Mouse (Mus musculus): Measurements from ENCODE around the gene Tpra1. TPM values are rescaled to one million over a fixed set of nuclear protein-coding genes. Genes with fewer than 3 reads are reported as not detected.

The Tpra1 gene
- polyA plus RNA-seq, 1 experiment from 2014 or later: 62.2 TPM

DNA sequence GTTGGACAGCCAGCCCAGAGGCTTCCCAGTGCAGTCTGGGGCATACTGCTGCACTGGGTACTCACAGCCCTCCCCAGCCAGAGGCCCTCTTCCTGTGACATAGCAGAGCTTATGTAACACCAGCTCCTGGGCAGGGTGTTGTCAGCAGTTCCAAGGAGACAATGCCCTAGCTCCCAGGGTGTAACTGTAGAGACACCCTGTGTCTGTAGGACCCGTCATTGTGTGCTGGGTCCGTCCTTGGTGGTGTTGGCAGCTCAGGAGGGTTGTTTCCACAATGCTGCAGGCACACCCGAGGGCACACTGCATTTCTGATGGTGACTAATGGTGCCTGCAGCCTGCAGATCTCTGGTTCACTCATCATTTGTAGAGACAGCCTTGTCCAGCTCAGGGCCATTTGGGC is 24.8 kb downstream of the Tpra1 start:
- no peak overlapping the region for H3K27ac ChIP-seq
- peaks cover 25% of the 10 kb centered on the region for H3K4me1 ChIP-seq (replicated peaks; ENCODE audit: insufficient read depth, low read length)
- H3K27me3 ChIP-seq (ENCODE audit: insufficient read depth, low read length): no peaks in the 10 kb centered on the region
- TF ChIP-seq CTCF (IDR thresholded peaks at IDR 0.05; ENCODE audit: low read depth): no peak
- no peaks in the 10 kb centered on the region for H3K9me3 ChIP-seq (replicated peaks; ENCODE audit: low read length)
- no peaks in the 10 kb centered on the region for H3K36me3 ChIP-seq (ENCODE audit: insufficient read depth, low read length)
- H3K9ac ChIP-seq (ENCODE audit: low read depth, low read length): no peak overlapping the region
- ATAC-seq (replicated peaks; ENCODE audit: low FRiP score, low read depth): no peak
- no peak overlapping the region for H3K4me2 ChIP-seq (ENCODE audit: low read length)
- WGBS: 46% methylated on average over 3 of the region's 3 CpGs
- H3K4me3 ChIP-seq (replicated peaks; ENCODE audit: low read depth, low read length): no peak overlapping the region
- no peak for DNase-seq (ENCODE audit: low spot score)

DNA sequence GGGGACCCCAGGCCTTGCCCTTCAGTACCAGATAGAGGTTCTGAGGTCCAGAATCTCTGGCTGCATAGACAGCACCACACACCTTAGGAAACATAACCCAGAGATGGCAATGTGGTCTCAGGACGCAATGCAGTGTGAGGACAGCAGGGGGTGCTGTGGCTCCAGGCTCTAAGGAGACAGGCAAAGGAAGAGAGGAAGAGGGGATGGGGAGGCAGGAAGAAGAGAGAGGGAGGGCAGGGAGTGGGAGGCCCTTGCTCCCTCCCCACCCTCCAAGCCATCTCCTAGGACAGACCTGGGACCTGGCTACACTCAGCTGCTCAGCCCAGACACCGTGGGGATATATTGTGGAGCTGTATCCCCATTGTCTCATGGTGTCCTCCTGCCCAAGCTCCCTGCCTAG is 25.5 kb downstream of the Tpra1 start:
- DNase-seq (ENCODE audit: low spot score): peak; percentile 78
- Histone ChIP-seq H3K4me3 (replicated peaks; ENCODE audit: low read depth, low read length) (no peak overlapping the region), H3K9ac (ENCODE audit: low read depth, low read length) (no peak overlapping the region), H3K9me3 (replicated peaks; ENCODE audit: low read length) (no peaks in the 10 kb centered on the region), H3K27me3 (ENCODE audit: insufficient read depth, low read length) (no peaks in the 10 kb centered on the region), H3K36me3 (ENCODE audit: insufficient read depth, low read length) (no peaks in the 10 kb centered on the region), H3K27ac (no peak overlapping the region), H3K4me1 (replicated peaks; ENCODE audit: insufficient read depth, low read length) (peaks cover 25% of the 10 kb centered on the region), H3K4me2 (ENCODE audit: low read length) (no peak overlapping the region)
- peak; percentile 97 for TF ChIP-seq CTCF (IDR thresholded peaks at IDR 0.05; ENCODE audit: low read depth)
- peak; percentile 21 for ATAC-seq (replicated peaks; ENCODE audit: low FRiP score, low read depth)
- WGBS: 13% methylated on average over 2 of the region's 2 CpGs

DNA sequence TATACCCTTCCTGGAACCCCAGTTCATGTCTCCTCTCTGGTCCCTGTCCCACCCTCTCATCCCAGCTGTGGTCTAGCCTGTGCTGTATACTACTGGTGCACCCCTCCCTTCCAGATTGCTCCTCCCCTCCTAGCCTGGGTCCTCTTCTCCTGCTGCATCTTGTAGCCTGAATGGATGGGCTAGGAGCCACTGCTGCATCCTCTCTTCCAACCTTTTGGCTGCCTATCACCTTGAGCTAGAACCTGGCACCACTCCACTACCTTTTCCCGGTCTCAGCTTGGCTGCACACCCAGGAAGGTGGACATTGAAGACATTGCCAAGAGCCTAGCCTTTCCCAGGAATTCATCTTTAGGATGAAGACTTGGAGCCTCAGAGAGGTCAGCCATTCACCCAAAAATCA is 26.0 kb downstream of the Tpra1 start:
- no peaks in the 10 kb centered on the region for H3K36me3 ChIP-seq (ENCODE audit: insufficient read depth, low read length)
- H3K4me1 ChIP-seq (replicated peaks; ENCODE audit: insufficient read depth, low read length): peaks cover 25% of the 10 kb centered on the region
- TF ChIP-seq CTCF (IDR thresholded peaks at IDR 0.05; ENCODE audit: low read depth): no peak
- H3K4me3 ChIP-seq (replicated peaks; ENCODE audit: low read depth, low read length): no peak overlapping the region
- no peaks in the 10 kb centered on the region for H3K27me3 ChIP-seq (ENCODE audit: insufficient read depth, low read length)
- no peaks in the 10 kb centered on the region for H3K9me3 ChIP-seq (replicated peaks; ENCODE audit: low read length)
- WGBS: 82% methylated on average over 1 of the region's 1 CpGs
- no peak overlapping the region for H3K4me2 ChIP-seq (ENCODE audit: low read length)
- no peak overlapping the region for H3K9ac ChIP-seq (ENCODE audit: low read depth, low read length)
- DNase-seq (ENCODE audit: low spot score) (no peak), ATAC-seq (replicated peaks; ENCODE audit: low FRiP score, low read depth) (no peak)
- no peak overlapping the region for H3K27ac ChIP-seq

DNA sequence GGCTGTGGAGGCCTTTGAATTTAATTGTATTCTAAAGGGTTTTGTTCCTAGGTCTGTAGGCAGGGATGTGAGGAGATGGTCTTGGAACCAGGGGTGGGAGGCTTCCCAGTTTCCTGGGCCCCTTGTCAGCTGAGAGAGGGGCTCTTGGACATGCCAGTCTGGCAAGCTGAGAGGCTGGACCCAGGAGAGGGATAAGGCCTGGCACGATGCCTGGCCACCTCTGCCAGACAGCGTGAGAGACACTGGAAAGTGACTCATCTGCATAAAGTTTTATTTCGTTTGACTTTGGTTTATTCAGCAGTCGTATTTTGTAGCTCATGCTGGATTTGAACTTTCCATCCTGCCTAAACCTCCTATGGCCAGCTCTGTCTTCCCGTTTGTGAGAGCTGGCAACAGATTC is 26.5 kb downstream of the Tpra1 start:
- ATAC-seq (replicated peaks; ENCODE audit: low FRiP score, low read depth) (no peak), DNase-seq (ENCODE audit: low spot score) (no peak)
- Histone ChIP-seq H3K36me3 (ENCODE audit: insufficient read depth, low read length) (no peaks in the 10 kb centered on the region), H3K9me3 (replicated peaks; ENCODE audit: low read length) (no peaks in the 10 kb centered on the region), H3K27ac (no peak overlapping the region), H3K27me3 (ENCODE audit: insufficient read depth, low read length) (no peaks in the 10 kb centered on the region), H3K4me1 (replicated peaks; ENCODE audit: insufficient read depth, low read length) (peaks cover 25% of the 10 kb centered on the region), H3K4me3 (replicated peaks; ENCODE audit: low read depth, low read length) (no peak overlapping the region), H3K4me2 (ENCODE audit: low read length) (no peak overlapping the region), H3K9ac (ENCODE audit: low read depth, low read length) (no peak overlapping the region)
- TF ChIP-seq CTCF (IDR thresholded peaks at IDR 0.05; ENCODE audit: low read depth): no peak
- WGBS: 76% methylated on average over 5 of the region's 5 CpGs

DNA sequence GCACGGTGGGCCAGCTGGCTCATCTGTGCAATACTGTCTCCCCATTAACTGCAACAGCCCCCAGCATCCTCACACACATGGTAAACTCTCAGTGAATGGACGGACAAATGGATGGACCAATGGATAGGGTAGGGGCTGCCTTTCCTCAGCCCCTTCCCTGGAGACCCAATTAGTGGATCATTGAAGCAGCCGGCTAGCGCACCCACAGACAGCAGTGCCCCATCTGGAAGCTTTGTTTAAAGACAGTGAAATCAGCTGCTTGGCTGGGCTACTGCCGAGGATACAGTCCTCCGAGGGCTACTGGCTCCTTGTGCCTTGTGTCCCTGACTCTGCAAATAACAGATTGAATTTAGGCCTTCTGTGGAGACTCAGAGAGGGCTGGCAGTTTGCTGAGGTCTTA is 27.4 kb downstream of the Tpra1 start:
- 73% methylated on average over 6 of the region's 6 CpGs for WGBS
- no peaks in the 10 kb centered on the region for H3K27me3 ChIP-seq (ENCODE audit: insufficient read depth, low read length)
- peaks cover 22% of the 10 kb centered on the region for H3K4me1 ChIP-seq (replicated peaks; ENCODE audit: insufficient read depth, low read length)
- TF ChIP-seq CTCF (IDR thresholded peaks at IDR 0.05; ENCODE audit: low read depth): no peak
- ATAC-seq (replicated peaks; ENCODE audit: low FRiP score, low read depth) (no peak), DNase-seq (ENCODE audit: low spot score) (no peak)
- no peak overlapping the region for H3K9ac ChIP-seq (ENCODE audit: low read depth, low read length)
- no peak overlapping the region for H3K4me2 ChIP-seq (ENCODE audit: low read length)
- H3K9me3 ChIP-seq (replicated peaks; ENCODE audit: low read length): no peaks in the 10 kb centered on the region
- H3K4me3 ChIP-seq (replicated peaks; ENCODE audit: low read depth, low read length): no peak overlapping the region
- H3K36me3 ChIP-seq (ENCODE audit: insufficient read depth, low read length): no peaks in the 10 kb centered on the region
- no peak overlapping the region for H3K27ac ChIP-seq

DNA sequence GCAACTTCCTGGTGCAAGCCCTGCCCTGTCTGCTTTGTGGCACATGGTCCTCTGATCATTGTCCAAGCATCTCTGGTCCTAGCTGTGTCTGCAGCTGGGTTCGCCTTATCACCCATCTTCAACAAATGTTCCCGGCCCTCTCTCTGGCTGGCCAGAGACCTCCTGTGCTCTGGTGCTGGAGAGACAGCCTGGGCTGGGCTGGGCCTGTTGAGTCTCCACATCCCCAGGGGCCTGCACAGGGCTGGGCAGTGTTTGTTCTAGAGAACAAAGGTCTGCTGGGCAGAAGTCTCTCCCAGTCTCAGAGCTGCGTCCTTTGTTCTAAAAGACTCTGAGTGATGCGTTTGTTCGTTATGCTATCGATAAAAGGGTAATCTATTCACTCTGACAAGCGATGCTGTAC is 28.0 kb downstream of the Tpra1 start:
- Histone ChIP-seq H3K4me2 (ENCODE audit: low read length) (no peak overlapping the region), H3K27ac (no peak overlapping the region), H3K9me3 (replicated peaks; ENCODE audit: low read length) (no peaks in the 10 kb centered on the region), H3K36me3 (ENCODE audit: insufficient read depth, low read length) (no peaks in the 10 kb centered on the region), H3K27me3 (ENCODE audit: insufficient read depth, low read length) (no peaks in the 10 kb centered on the region), H3K4me1 (replicated peaks; ENCODE audit: insufficient read depth, low read length) (peaks cover 23% of the 10 kb centered on the region), H3K4me3 (replicated peaks; ENCODE audit: low read depth, low read length) (no peak overlapping the region), H3K9ac (ENCODE audit: low read depth, low read length) (no peak overlapping the region)
- 82% methylated on average over 7 of the region's 7 CpGs for WGBS
- ATAC-seq (replicated peaks; ENCODE audit: low FRiP score, low read depth) (no peak), DNase-seq (ENCODE audit: low spot score) (no peak)
- TF ChIP-seq CTCF (IDR thresholded peaks at IDR 0.05; ENCODE audit: low read depth): no peak

DNA sequence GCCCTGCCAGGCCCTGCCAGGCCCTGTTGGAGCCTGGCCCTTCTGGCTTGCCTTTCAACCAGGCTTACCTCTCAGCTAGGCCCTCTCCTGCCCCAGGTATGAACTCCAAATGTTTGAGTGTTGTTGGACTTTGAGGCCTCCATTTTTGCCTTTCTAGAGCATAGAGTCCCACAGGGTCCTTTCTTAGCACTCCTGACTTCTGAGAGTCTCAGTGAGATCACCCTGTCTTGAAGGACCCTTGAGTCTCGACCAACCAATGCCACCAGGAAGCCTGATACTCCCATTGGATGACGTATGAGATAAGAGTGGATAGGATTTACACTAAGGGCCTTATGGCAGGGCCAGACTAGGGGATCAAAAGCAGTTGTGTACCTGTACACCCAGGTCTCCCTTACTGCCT is 29.4 kb downstream of the Tpra1 start:
- no peak for TF ChIP-seq CTCF (IDR thresholded peaks at IDR 0.05; ENCODE audit: low read depth)
- H3K4me1 ChIP-seq (replicated peaks; ENCODE audit: insufficient read depth, low read length): peaks cover 14% of the 10 kb centered on the region; the same call in 1 of the 2 replicates
- no peaks in the 10 kb centered on the region for H3K9me3 ChIP-seq (replicated peaks; ENCODE audit: low read length)
- H3K4me2 ChIP-seq (ENCODE audit: low read length): no peak overlapping the region
- H3K36me3 ChIP-seq (ENCODE audit: insufficient read depth, low read length): no peaks in the 10 kb centered on the region
- no peaks in the 10 kb centered on the region for H3K27me3 ChIP-seq (ENCODE audit: insufficient read depth, low read length)
- H3K9ac ChIP-seq (ENCODE audit: low read depth, low read length): no peak overlapping the region
- H3K4me3 ChIP-seq (replicated peaks; ENCODE audit: low read depth, low read length): no peak overlapping the region
- 87% methylated on average over 2 of the region's 2 CpGs for WGBS
- H3K27ac ChIP-seq: no peak overlapping the region
- no peak for ATAC-seq (replicated peaks; ENCODE audit: low FRiP score, low read depth)
- DNase-seq (ENCODE audit: low spot score): no peak

Measured in kidney, postnatal 0 days (tissue).